Mouse (Mus musculus) T-helper 2 cell (primary cell): Measurements from ENCODE around the gene Slc26a10.
"Not testable (repeated sequence)": the region's sequence is repeated elsewhere in the genome, so short reads cannot be mapped to it uniquely, and the experiment has no call there.

ENCODE experiments used
- in situ Hi-C: fragments of 300-600 bp; cut with MboI, MseI; formaldehyde crosslinking; loops from one replicate; pipeline ENCODE4 v1.15.1; 2025; ENCODE audit warnings: high pct_unique_total_duplicates

Slc26a10 gene

GRCm38 (mm10) chr10:127164631-127165353 lies 15.7 kb downstream of the Slc26a10 start, which contains the start of gene B4galnt1:
TSS of gene B4galnt1 (plus strand) at chr10:127165225.
- in situ Hi-C loops: no loop called here

GRCm38 (mm10) chr10:127164190-127164589 lies 16.3 kb downstream of the Slc26a10 start:
- in situ Hi-C loops: no loop called here

GRCm38 (mm10) chr10:127162771-127163261 lies 17.6 kb downstream of the Slc26a10 start:
- in situ Hi-C loops: not testable (repeated sequence)

- in situ Hi-C loops: no loop called here
Measured at GRCm38 (mm10) chr10:127160728-127161127, 19.7 kb downstream of the Slc26a10 start.

- in situ Hi-C loops: no loop called here
Measured at GRCm38 (mm10) chr10:127160081-127160480, 20.4 kb downstream of the Slc26a10 start.

GRCm38 (mm10) chr10:127158471-127158870 lies 22.0 kb downstream of the Slc26a10 start:
- in situ Hi-C loops: no loop called here

- in situ Hi-C loops: no loop called here
Measured at GRCm38 (mm10) chr10:127156511-127156910, 23.9 kb downstream of the Slc26a10 start.

- in situ Hi-C loops: no loop called here
Measured at GRCm38 (mm10) chr10:127156089-127156488, 24.4 kb downstream of the Slc26a10 start.

- in situ Hi-C loops: no loop called here
Measured at GRCm38 (mm10) chr10:127154652-127155051, 25.8 kb downstream of the Slc26a10 start.

- in situ Hi-C loops: no loop called here
Measured at GRCm38 (mm10) chr10:127154241-127154640, 26.2 kb downstream of the Slc26a10 start.

- in situ Hi-C loops: no loop called here
Measured at GRCm38 (mm10) chr10:127153323-127153722, 27.1 kb downstream of the Slc26a10 start.

GRCm38 (mm10) chr10:127152556-127152955 lies 27.9 kb downstream of the Slc26a10 start:
- in situ Hi-C loops: not testable (repeated sequence)

- in situ Hi-C loops: not testable (repeated sequence)
Measured at GRCm38 (mm10) chr10:127151233-127151632, 29.2 kb downstream of the Slc26a10 start.

GRCm38 (mm10) chr10:127150471-127150872 lies 30.0 kb downstream of the Slc26a10 start:
- in situ Hi-C loops: no loop called here

- in situ Hi-C loops: no loop called here
Measured at GRCm38 (mm10) chr10:127147135-127147534, 33.3 kb downstream of the Slc26a10 start.

GRCm38 (mm10) chr10:127145303-127145702 lies 35.1 kb downstream of the Slc26a10 start:
- in situ Hi-C loops: no loop called here

- in situ Hi-C loops: no loop called here
Measured at GRCm38 (mm10) chr10:127144536-127144935, 35.9 kb downstream of the Slc26a10 start.

GRCm38 (mm10) chr10:127143228-127143627 lies 37.2 kb downstream of the Slc26a10 start:
- in situ Hi-C loops: no loop called here

- in situ Hi-C loops: no loop called here
Measured at GRCm38 (mm10) chr10:127141500-127141899, 38.9 kb downstream of the Slc26a10 start.

- in situ Hi-C loops: no loop called here
Measured at GRCm38 (mm10) chr10:127140971-127141370, 39.5 kb downstream of the Slc26a10 start.

- in situ Hi-C loops: no loop called here
Measured at GRCm38 (mm10) chr10:127138328-127139141, 41.9 kb downstream of the Slc26a10 start.

- in situ Hi-C loops: no loop called here
Measured at GRCm38 (mm10) chr10:127137896-127138295, 42.5 kb downstream of the Slc26a10 start.
